Mouse (Mus musculus): Measurements from ENCODE around the gene Pnkp. TPM values are rescaled to one million over a fixed set of nuclear protein-coding genes. Genes with fewer than 3 reads are reported as not detected.

Pnkp gene
- polyA plus RNA-seq, 1 experiment = 22.3 TPM

GRCm38 (mm10) chr7:44863210-44863609, 6.3 kb downstream of the Pnkp start:
- Histone ChIP-seq H3K36me3 (ENCODE audit: control insufficient read depth, insufficient read depth, low read length, poor library complexity, severe bottlenecking) (peaks cover 11% of the 10 kb centered on the region; the same call in 1 of the 2 replicates), H3K27ac (ENCODE audit: insufficient read depth, low read length) (no peak overlapping the region), H3K9ac (ENCODE audit: low read depth, poor library complexity, severe bottlenecking) (no peak overlapping the region), H3K27me3 (ENCODE audit: control insufficient read depth, insufficient read depth, low read length, poor library complexity, severe bottlenecking) (no peaks in the 10 kb centered on the region), H3K4me1 (ENCODE audit: control insufficient read depth, insufficient read depth, low read length) (peaks cover 2% of the 10 kb centered on the region), H3K9me3 (replicated peaks; ENCODE audit: control insufficient read depth, insufficient read depth, low read length, poor library complexity, severe bottlenecking) (no peaks in the 10 kb centered on the region), H3K4me3 (ENCODE audit: low read depth, low read length) (no peak overlapping the region)
- no peak for TF ChIP-seq EP300 (IDR thresholded peaks at IDR 0.05; ENCODE audit: insufficient read depth, low read depth, low read length)
- no peak for TF ChIP-seq POLR2A (IDR thresholded peaks at IDR 0.05; ENCODE audit: insufficient read depth, low read length)
- no peak for TF ChIP-seq CTCF (IDR thresholded peaks at IDR 0.05; ENCODE audit: low read depth, low read length)

DNA sequence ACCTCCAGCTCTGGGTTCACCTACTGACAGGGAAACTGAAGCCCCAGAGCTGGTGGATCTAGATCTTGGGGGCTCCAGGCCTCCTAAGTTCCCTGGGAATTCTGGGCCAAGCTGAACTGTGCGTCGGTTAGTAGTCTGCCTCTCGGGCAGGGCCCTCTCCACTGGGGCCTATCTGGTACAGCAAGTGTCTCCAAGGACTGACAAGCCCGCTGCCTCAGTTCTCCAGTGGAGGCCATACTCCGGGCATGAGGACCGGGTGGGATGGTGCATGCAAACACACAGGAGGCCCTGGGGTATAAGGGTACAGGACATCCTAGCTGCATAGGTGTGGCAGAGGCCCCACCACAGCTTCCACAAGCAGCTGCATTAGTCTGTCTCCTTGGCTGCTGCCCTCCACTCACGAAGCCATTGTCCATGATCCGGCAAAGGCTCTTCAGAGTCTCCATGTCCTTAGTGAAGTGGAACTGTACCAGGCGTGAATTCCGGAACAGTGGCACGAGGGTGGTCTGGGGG, 7.1 kb downstream of the Pnkp start:
- Histone ChIP-seq H3K36me3 (ENCODE audit: control insufficient read depth, insufficient read depth, low read length, poor library complexity, severe bottlenecking) (peaks cover 11% of the 10 kb centered on the region; the same call in 1 of the 2 replicates), H3K9ac (ENCODE audit: low read depth, poor library complexity, severe bottlenecking) (no peak overlapping the region), H3K4me3 (ENCODE audit: low read depth, low read length) (no peak overlapping the region), H3K4me1 (ENCODE audit: control insufficient read depth, insufficient read depth, low read length) (peaks cover 2% of the 10 kb centered on the region), H3K27me3 (ENCODE audit: control insufficient read depth, insufficient read depth, low read length, poor library complexity, severe bottlenecking) (no peaks in the 10 kb centered on the region), H3K27ac (ENCODE audit: insufficient read depth, low read length) (no peak overlapping the region), H3K9me3 (replicated peaks; ENCODE audit: control insufficient read depth, insufficient read depth, low read length, poor library complexity, severe bottlenecking) (no peaks in the 10 kb centered on the region)
- TF ChIP-seq POLR2A (IDR thresholded peaks at IDR 0.05; ENCODE audit: insufficient read depth, low read length) (no peak), CTCF (IDR thresholded peaks at IDR 0.05; ENCODE audit: low read depth, low read length) (no peak), EP300 (IDR thresholded peaks at IDR 0.05; ENCODE audit: insufficient read depth, low read depth, low read length) (no peak)

DNA sequence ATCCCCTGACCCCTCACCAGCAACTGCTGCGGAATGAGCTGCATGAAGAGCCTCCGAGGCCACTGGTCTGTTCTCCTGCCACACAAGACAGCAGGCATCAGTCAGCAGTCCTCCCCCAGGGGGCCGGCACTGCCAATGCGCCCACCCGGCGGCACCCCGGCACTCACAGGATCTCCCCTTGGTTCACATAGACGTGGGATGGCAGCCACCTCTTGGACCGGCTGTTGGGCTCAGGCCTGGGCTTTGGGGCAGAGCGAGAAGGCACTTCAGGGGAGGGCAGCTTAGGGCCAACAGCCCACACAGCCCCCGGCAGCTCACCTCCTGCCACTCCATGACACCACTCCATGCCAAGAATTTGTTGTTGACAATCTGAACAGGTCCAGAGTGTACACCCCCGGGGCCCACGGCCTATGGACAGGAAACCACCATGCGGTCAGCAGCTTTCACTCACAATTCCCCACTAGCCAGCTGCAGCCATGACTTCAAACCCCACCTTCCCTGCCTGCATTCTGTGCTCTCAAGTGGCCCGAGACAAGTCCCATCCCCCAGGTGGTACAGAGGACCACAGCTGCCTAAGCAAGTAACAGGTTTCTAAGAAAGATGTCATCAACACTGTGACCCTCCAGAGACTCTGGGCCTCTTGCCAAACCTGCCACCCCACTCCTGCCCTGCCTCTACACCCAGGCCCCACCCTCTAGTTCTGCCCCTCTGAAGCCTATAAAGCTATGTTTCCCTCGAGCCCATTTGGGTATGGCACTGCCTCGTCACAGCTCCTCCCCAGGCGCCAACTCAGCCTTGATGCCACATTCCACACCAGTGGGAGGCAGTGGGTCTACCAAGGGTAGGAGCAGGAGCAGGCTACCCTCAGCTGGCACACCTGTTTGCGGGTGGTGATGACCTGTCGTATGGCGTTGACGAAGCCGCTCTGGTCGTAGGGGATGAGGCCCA, 7.9 kb downstream of the Pnkp start:
- no peak overlapping the region for H3K4me3 ChIP-seq (ENCODE audit: low read depth, low read length)
- H3K36me3 ChIP-seq (ENCODE audit: control insufficient read depth, insufficient read depth, low read length, poor library complexity, severe bottlenecking) = peaks cover 11% of the 10 kb centered on the region; the same call in 1 of the 2 replicates
- H3K27ac ChIP-seq (ENCODE audit: insufficient read depth, low read length) = no peak overlapping the region
- peaks cover 2% of the 10 kb centered on the region for H3K4me1 ChIP-seq (ENCODE audit: control insufficient read depth, insufficient read depth, low read length)
- TF ChIP-seq POLR2A (IDR thresholded peaks at IDR 0.05; ENCODE audit: insufficient read depth, low read length) (no peak), EP300 (IDR thresholded peaks at IDR 0.05; ENCODE audit: insufficient read depth, low read depth, low read length) (no peak), CTCF (IDR thresholded peaks at IDR 0.05; ENCODE audit: low read depth, low read length) (no peak)
- H3K9me3 ChIP-seq (replicated peaks; ENCODE audit: control insufficient read depth, insufficient read depth, low read length, poor library complexity, severe bottlenecking) = no peaks in the 10 kb centered on the region
- no peaks in the 10 kb centered on the region for H3K27me3 ChIP-seq (ENCODE audit: control insufficient read depth, insufficient read depth, low read length, poor library complexity, severe bottlenecking)
- H3K9ac ChIP-seq (ENCODE audit: low read depth, poor library complexity, severe bottlenecking) = no peak overlapping the region

- no peaks in the 10 kb centered on the region for H3K9me3 ChIP-seq (replicated peaks; ENCODE audit: control insufficient read depth, insufficient read depth, low read length, poor library complexity, severe bottlenecking)
- H3K27ac ChIP-seq (ENCODE audit: insufficient read depth, low read length) = no peak overlapping the region
- H3K9ac ChIP-seq (ENCODE audit: low read depth, poor library complexity, severe bottlenecking) = no peak overlapping the region
- H3K4me1 ChIP-seq (ENCODE audit: control insufficient read depth, insufficient read depth, low read length) = peaks cover 2% of the 10 kb centered on the region
- H3K27me3 ChIP-seq (ENCODE audit: control insufficient read depth, insufficient read depth, low read length, poor library complexity, severe bottlenecking) = no peaks in the 10 kb centered on the region
- peaks cover 11% of the 10 kb centered on the region; the same call in 1 of the 2 replicates for H3K36me3 ChIP-seq (ENCODE audit: control insufficient read depth, insufficient read depth, low read length, poor library complexity, severe bottlenecking)
- no peak for TF ChIP-seq EP300 (IDR thresholded peaks at IDR 0.05; ENCODE audit: insufficient read depth, low read depth, low read length)
- peak; percentile 39 for TF ChIP-seq CTCF (IDR thresholded peaks at IDR 0.05; ENCODE audit: low read depth, low read length)
- H3K4me3 ChIP-seq (ENCODE audit: low read depth, low read length) = no peak overlapping the region
These were observed 9.5 kb downstream of the Pnkp start for GRCm38 (mm10) chr7:44866276-44867009.

- Histone ChIP-seq H3K36me3 (ENCODE audit: control insufficient read depth, insufficient read depth, low read length, poor library complexity, severe bottlenecking) (peaks cover 11% of the 10 kb centered on the region; the same call in 1 of the 2 replicates), H3K4me3 (ENCODE audit: low read depth, low read length) (no peak overlapping the region), H3K27ac (ENCODE audit: insufficient read depth, low read length) (no peak overlapping the region), H3K9ac (ENCODE audit: low read depth, poor library complexity, severe bottlenecking) (0 out of 2 replicates have a peak overlapping the region, but pooled peaks have one; percentile 3), H3K4me1 (ENCODE audit: control insufficient read depth, insufficient read depth, low read length) (peaks cover 2% of the 10 kb centered on the region), H3K27me3 (ENCODE audit: control insufficient read depth, insufficient read depth, low read length, poor library complexity, severe bottlenecking) (no peaks in the 10 kb centered on the region), H3K9me3 (replicated peaks; ENCODE audit: control insufficient read depth, insufficient read depth, low read length, poor library complexity, severe bottlenecking) (no peaks in the 10 kb centered on the region)
- no peak for TF ChIP-seq POLR2A (IDR thresholded peaks at IDR 0.05; ENCODE audit: insufficient read depth, low read length)
- TF ChIP-seq CTCF (IDR thresholded peaks at IDR 0.05; ENCODE audit: low read depth, low read length) = no peak
- no peak for TF ChIP-seq EP300 (IDR thresholded peaks at IDR 0.05; ENCODE audit: insufficient read depth, low read depth, low read length)
These were observed 10.2 kb downstream of the Pnkp start for GRCm38 (mm10) chr7:44867010-44867702.

Data from ES-Bruce4 (cell line).